Mouse (Mus musculus) ZHBTc4 (cell line): ENCODE results near the gene Uba3.
A peak's percentile ranks its signal among the peaks of the same experiment; 100 is the strongest.

Experiments used
- DNase-seq: peaks from one replicate; pipeline ENCODE4 v3.0.0-alpha.2; 2011; ENCODE audit warnings: low read depth, low spot score

Gene Uba3

GRCm38 (mm10) chr6:97210962-97211601, 5.6 kb upstream of the Uba3 start:
- peak; percentile 30 for DNase-seq

DNA sequence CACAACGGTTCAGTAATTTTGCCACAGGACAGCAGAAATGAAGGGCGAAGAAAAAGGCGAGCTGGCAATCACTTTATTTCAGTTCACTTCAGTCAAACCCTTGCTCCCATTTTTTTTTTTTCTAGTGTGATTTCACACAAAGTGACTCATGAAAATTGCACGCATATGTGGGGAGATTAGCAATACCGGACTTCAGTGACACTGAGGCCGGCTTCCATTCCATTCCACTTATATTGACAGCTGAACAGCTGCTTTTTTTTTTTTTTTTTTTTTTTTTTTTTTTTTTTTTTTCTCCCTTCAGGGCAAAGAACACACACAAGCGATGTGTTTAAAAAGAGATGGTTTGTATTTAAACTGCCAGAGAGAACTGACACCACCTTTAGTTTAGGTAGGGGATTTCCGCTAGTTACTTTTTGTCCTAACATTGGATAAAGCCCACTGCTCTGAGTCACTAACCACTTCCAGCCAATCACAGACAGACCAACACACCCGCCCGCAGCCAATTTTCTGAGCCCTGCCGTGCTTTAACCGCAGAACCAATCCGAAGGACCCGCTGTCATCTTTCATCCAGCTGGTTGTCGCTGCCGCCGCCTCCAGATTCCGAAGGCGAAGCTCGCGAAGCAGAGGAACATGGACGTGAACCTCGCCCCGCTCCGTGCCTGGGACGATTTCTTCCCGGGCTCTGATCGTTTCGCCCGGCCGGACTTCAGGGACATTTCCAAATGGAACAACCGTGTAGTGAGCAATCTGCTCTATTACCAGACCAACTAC, 4.9 kb upstream of the Uba3 start, which contains the start of gene Arl6ip5:
Arl6ip5 (plus strand) TSS at position 499 of the 771 bp plus-strand sequence.
- peak; percentile 95 for DNase-seq

GRCm38 (mm10) chr6:97209751-97210150, 4.3 kb upstream of the Uba3 start:
- DNase-seq, result no peak

DNA sequence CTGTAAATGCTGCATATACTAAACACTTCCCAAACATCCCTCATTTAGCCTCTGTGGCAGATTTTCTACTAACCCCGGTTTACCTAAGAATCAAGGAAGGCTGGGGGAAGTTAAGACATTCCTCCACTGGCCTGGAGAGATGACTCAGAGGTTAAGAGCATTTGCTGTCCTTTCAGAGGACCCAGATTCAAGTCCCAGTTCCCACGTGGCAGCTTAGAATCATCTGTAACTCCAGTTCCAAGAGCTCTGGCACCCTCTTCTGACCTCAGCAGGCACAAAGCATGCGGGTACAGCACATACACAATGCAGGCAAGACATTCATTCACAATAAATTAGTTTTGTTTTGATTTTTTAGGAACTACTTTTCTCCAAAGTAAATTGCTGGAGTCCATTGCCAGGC, 3.8 kb upstream of the Uba3 start:
- peak; percentile 26 for DNase-seq

DNA sequence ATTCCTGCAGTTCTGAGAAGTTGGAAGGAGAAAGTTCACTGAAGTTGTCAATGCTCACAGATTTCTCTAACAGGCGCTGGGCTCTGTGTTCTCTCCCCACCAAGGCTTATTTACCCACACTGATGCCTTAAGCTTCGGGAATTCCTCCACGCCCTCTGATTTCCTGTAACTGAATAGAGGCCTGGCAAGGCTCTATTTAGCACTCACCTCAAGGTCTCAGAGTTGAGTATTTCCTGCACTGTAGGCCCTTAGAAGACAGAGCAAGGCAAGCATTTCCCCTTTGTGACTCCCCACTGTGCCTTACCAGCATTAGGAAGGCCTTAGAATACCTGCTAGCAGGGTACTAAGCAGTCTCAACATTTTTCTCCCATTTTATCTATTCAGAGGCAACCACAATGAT, 3.0 kb upstream of the Uba3 start:
- peak; percentile 86 for DNase-seq

DNA sequence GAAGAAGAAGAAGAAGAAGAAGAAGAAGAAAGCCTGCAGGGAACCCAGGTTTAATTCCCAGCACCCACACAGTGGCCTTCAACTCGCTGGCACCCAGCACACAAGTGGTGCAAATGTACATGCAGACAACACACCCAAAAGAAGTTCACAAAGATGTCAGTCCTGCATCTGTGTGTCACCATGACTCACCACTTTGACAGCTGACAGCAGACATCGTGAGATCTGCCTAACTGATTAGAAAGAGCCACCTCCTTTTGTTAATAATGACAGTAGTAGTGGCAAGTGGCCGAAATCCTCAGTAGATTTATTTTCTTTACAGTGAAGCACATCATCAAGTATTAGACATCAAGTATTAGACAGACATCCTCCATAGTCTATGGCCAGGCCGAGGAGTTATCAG, 1.6 kb upstream of the Uba3 start:
- no peak for DNase-seq

DNA sequence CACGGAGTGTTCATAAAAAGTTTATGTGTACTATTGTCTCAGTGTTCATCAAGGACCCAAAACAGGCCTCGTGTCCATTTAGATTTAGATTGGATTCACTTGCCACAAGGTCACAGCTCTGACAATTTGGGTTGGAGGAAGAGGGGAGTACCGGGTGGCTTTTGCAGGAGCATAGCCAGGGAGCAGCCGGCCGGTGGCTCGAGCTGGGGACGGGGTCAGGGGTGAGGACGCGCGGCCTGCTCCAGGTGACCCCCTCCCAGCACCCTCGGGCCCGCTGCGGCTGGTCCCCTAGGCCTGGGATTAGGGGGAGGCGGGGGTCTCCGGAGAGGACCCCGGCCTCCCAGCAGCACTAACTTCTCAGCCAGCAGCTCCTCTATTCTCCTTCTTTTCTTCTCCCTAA, 495 bp downstream of the Uba3 start:
- peak; percentile 29 for DNase-seq

DNA sequence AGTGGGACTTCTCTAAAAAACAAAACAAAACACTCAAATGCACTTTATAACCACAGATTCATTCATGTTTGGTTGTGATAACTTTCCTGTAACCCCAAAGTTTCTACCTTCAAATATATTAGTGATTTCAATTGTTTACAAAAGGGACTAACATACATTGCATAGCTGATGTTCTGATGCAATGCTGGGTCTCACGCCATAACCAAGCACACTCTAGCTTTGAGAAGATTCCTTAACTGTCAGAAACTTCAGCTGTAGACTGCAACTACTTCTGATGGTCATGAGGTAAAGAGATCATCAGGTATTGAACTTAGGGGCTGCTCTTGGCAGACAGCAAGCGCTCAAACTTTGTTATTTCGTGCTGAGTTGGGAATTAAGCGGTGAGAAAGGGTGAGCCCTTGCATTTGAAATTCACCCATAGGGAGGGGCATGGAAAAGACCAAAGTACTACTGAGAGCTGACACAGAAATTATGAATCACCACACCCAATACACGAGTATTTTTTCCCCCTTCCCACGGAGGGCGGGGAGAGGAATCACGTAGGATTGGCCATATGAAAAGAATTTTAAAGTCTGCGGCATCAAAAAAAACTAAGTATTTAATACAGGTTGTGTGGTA, 1.1 kb downstream of the Uba3 start:
- DNase-seq, result no peak

- no peak for DNase-seq
These were observed 3.0 kb downstream of the Uba3 start for GRCm38 (mm10) chr6:97202477-97202876.

- DNase-seq, result no peak
These were observed 5.0 kb downstream of the Uba3 start for GRCm38 (mm10) chr6:97200437-97200836.

DNA sequence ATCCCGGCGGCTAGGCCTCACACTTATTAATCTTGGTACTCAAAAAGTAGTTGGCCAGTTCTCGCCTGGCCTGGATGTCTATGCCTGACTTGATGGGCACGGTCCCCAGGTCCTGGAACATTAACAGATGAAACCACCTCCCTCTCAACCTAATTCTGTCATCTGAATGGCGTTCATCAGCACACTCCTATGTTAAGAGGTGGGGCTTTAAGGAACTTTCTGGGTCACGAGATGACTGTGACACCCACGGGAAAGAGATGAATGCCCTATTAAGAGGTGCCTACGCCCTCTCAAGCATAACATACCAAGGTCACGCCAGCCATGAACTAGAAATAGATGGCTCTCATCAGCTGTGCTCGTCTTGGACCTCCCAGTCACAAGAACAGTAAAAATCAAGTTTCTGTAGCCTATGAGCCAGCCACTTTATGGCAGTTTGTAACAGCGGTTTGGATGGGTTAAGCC, 26.0 kb downstream of the Uba3 start:
- peak; percentile 76 for DNase-seq

GRCm38 (mm10) chr6:97178491-97179366, 26.7 kb downstream of the Uba3 start, which contains the start of gene Tmf1:
Gene Tmf1 (minus strand): TSS chr6:97179122.
- DNase-seq, result peak; percentile 97

DNA sequence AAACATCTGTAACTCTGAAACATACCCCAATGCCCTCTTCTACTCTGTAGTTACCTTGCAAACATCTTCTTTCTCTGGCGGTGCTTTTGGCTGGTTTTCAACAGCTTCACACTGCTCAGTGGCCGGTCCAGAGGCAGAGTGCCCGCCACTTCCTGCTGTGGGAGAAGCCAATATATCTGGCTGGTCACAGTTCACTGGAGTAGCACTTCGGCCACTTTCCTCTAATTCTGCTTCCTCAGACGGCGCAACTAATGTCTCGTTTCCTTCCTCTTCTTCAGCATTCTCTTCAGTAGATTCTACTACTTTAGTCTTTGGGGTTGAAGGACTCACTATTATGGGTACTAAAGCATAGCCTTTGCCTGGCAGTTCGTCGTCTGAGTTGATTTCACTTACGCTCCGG, 29.7 kb downstream of the Uba3 start:
- DNase-seq, result no peak

DNA sequence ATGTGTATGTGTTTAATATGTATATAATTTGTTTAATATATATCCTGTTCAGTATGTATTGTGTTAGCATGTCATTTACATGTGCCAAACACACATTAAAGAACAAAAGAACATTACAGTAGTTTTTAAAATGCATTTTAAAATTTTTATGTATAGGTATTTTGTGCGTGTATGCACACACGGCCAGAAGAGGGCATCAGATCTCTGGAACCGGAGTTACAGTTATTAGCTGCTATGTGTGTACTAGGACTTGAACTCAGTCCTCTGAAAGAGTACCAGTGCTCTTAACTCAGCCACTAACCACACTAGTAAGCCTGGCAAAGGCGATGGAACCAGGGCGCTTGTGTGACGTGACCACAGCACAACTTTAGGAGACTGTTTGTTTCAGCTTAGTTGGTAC, 55.3 kb downstream of the Uba3 start:
- DNase-seq, result no peak

GRCm38 (mm10) chr6:97149721-97150120, 55.7 kb downstream of the Uba3 start:
- DNase-seq, result no peak

DNA sequence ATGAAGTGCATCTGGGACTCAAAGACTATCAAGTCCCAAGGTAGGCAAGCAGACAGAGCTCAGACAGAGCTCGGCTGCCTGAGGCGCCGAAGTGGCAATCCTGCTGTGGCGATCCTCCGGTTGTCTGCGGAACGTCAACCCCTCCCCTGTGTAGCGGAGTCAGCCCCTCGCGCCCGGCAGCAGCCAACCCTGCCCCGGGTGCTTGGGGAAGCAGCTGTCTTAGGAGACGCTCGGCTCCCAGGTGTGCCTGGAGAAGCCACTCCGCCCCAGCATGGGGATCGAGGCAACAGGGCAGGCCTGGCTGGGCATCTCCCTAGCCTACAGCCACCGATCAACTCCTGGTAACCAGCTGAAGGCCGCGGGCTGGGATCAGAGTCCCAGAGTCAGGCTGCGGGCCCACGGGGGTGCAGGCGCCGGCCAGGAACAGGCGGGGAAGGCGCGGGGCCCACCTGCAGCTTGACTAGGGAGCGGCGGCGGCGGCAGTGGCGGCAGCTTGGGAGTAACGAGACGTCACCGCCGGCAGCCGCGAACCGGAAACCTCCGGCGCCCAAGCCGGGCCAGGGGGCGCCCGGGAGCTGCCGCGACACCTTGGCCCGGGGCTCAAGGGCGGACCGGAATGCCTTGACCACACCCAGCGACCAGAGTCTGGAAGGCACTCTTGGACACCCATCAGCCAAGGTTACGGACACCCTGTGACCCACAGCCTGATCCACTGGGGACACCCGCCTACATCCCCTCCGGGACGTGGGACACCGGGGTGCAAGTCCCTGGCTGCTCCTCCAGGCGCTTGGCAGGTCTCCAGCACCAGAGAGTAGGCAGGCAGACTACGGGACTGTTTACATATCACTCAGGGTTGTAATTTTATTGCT, 56.8 kb downstream of the Uba3 start, which contains the start of gene Eogt:
Eogt (minus strand) TSS at position 800 of the 869 bp plus-strand sequence.
- peak; percentile 92 for DNase-seq

DNA sequence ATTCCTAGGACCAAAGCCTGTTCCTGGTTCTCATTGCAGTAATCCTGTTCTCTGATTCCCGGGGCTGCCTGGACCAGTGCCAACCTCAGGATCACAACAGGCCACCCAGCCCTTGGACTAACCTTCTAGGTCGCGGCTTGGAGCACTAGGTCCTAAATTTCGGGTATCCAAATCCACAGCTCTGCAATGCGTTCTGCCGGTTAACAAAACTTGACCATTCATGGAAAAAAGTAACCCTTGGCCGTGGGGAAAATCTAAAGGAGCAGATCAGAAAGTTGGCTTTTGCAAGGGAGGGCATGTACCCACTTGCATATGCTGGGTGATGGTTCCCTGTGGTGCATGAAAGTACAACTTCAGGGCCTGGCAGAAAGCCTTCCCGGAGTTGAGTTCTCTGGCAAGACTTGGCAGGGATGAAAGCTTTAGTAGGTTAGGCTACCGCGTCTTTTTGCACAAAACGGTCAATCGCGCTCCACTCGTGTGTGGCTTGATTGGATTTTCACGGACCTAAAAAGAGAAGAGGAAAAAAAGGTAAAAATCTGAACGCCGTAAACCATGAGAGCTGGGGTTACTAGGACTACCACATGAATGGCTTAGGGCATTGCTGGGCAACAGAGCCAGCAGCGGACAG, 57.6 kb downstream of the Uba3 start:
- DNase-seq, result peak; percentile 36

GRCm38 (mm10) chr6:97145156-97145555, 60.3 kb downstream of the Uba3 start:
- no peak for DNase-seq

GRCm38 (mm10) chr6:97144359-97144758, 61.1 kb downstream of the Uba3 start:
- DNase-seq, result peak; percentile 41

DNA sequence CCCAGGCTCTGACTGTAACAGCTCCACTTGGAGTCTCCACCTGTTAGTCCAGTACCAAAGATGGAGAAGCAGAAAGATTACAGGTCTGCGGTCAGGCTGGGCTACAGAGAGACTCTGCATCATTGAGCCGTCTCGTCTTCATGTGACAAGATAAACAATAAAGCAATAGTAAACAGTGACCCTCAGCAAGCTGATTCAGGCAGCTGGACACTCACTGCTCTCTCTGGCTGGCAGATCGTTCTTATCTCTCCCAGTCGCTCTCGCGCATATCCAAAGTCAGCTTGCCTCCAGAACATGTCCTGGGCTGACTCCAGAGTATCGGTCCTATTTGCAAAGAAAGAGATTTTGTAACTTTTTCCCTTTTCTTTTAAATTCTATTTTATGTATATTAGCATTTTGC, 62.8 kb downstream of the Uba3 start:
- no peak for DNase-seq
